Mouse (Mus musculus): ENCODE measurements around the gene Olfr12.

The Olfr12 gene

GRCm38 (mm10) chr1:92617488-92617887 is at the start of gene Olfr12:
Olfr12 (plus strand) TSS chr1:92617788.
- no peak for DNase-seq

DNA sequence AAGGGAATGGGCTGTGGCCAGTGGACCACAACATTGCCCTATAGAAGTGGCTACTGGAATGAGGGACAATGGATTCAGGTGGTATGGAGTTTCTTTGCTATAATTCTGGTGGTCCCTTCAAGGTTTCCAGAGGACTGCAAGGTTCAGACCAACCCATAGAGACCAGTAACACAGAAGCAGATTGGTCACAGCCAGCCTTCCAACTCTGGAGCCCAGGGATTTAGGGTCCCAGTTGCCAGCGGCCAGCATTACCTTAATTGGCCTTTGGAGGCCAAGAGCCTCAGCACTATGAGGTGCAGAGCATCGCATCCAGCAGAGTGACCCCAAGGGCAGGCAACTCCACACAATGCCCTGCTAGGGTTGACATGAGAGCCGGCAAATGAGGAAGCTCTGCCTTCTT is 46.6 kb upstream of the Olfr12 start, which contains the start of gene Olfr1413:
TSS of gene Olfr1413 (plus strand) at position 301 of the 400 bp plus-strand sequence.
- DNase-seq, result no peak

DNA sequence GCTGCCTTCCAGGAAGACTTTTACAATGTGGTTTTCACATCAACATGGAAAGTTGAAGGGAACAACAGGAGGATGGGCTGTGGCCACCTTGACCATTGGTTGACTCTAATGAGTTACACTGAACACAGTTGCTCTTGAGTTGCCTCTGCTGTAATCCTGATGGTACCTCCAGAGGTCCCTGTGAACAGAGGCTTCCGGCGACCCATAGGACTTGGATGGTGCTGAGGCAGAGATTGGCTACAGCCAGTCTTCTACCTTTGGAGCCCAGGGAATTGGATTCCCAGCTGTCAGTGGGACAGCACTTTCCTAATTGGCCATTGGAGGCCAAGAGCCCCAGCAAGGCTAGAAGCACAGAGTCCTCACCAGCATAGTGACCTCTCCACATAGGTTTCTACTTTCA is 32.1 kb upstream of the Olfr12 start, which contains the start of gene Olfr1412:
TSS of gene Olfr1412 (plus strand) at position 301 of the 400 bp plus-strand sequence.
- no peak for DNase-seq

DNA sequence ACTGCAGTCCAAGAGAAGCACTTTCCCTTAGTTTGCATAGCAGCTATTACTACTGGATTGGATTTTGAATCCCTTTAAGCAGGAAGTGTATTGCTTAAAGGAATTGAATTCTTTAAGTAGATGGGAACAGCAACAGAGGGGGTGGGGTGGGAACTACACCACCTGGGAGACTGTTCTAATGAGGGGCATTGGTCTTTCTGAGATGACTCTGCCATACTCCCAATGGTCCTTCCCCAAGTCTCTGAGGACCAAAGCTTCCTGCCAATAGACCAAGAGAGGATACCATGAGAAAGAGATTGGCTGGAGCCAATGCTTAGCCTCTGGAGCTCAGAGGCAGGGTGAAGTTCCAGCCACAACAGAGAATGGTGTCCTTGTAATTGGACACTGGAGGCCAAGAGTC is 23.5 kb upstream of the Olfr12 start, which contains the start of gene Olfr1411:
TSS of gene Olfr1411 (plus strand) at position 301 of the 400 bp plus-strand sequence.
- DNase-seq, result no peak

- no peak for DNase-seq
These were observed 21.6 kb upstream of the Olfr12 start for GRCm38 (mm10) chr1:92596019-92596418.

GRCm38 (mm10) chr1:92605482-92605881 is 12.1 kb upstream of the Olfr12 start, which contains the start of gene Olfr1410:
Olfr1410 (plus strand) TSS chr1:92605782.
- DNase-seq, result no peak

DNA sequence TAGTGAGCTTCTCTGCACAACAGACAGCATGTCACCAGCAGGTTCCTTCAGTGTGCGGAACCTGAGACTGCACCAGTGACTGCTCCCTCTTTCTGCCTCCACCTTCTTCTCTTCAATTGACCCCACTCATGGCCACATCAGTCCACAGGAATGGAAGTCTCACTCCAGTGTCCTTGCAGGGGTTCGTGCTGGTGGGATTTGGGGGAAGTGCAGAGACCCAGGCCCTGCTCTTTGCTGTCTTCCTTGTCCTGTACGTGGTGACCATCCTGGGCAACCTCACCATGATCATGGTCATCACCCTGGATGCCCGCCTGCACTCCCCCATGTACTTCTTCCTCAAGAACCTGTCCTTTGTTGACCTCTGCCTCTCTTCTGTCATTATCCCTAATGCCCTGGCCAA is 9.9 kb upstream of the Olfr12 start:
- no peak for DNase-seq

- peak; percentile 17 for DNase-seq
These were observed 6.6 kb upstream of the Olfr12 start for GRCm38 (mm10) chr1:92611008-92611407.

GRCm38 (mm10) chr1:92613175-92613574 is 4.4 kb upstream of the Olfr12 start:
- DNase-seq, result no peak

- no peak for DNase-seq
These were observed 3.1 kb upstream of the Olfr12 start for GRCm38 (mm10) chr1:92614516-92614915.

DNA sequence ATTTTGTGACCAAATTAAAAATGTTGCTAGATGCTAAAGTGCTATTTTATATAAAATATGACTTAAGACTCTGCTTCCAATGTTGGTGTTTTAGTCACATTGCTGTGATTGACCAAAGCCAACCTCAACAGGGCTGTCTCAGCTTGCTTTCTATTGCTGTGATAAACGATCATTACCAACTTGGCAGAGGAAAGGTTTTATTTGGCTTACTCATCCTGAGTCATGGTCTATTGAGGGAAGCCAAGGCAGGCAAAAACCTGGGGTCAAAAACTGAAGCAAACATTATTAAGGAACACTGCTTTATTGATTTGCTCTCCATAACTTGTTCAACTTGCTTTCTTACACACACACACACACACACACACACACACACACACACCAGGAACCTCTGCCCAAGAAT is 1.5 kb upstream of the Olfr12 start:
- DNase-seq, result no peak

DNA sequence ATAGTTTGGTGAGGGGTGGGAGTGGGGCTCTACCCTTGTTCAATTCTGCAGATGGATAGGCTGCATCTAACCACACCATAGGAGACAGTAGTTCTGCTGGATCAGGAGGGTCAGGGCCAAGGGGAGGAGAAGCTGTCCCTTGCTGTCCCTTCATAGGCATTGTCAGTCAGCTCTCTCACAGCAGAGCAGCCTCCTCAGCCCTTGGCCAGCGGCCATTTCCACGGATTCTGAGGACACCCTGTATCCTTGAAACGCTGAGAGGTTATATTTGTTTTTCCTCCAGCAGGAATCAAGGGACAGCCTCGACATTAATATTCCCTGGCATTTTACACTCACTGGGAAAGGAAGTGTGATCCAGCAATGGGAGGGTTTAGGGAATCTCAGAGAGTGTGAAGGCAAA is 772 bp downstream of the Olfr12 start:
- DNase-seq, result no peak

GRCm38 (mm10) chr1:92628227-92628626 is 10.6 kb downstream of the Olfr12 start:
- no peak for DNase-seq

DNA sequence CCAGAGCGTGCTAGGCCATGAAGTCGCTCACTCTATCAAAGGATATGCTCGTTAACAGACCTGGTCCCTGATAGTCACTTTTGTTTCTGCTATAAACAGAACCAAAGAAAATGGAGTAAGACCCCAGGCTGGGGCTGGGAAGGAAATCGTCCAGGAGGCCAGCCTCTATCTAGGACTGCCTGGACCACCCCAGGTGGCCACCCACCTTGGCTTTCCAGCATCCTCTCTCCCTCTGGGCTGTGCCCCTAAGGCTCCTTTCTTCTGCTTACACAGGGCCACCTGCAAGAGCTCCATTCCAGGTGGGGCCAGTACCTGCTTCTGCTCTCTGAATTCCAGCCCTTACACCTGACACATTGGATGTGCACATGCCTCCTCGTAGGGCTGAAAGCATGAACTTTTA is 14.6 kb downstream of the Olfr12 start:
- no peak for DNase-seq

DNA sequence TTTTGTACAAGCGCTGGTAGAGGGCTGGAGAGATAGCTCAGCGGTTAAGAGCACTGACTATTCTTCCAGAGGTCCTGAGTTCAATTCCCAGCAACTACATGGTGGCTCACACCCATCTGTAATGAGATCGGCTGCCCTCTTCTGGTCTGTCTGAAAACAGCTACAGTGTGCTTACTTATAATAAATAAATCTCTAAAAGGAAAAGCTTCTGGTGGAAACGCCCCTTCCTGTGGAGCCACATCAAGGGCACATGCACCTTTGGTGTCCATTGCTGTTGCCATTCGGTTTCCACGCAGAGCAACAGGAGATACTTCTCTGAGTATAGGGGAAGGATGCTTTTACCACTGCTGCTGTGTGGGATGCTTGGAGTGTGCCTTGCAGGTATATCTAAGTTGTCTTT is 15.4 kb downstream of the Olfr12 start:
- no peak for DNase-seq

- DNase-seq, result peak; percentile 45
These were observed 16.1 kb downstream of the Olfr12 start for GRCm38 (mm10) chr1:92633726-92634125.

DNA sequence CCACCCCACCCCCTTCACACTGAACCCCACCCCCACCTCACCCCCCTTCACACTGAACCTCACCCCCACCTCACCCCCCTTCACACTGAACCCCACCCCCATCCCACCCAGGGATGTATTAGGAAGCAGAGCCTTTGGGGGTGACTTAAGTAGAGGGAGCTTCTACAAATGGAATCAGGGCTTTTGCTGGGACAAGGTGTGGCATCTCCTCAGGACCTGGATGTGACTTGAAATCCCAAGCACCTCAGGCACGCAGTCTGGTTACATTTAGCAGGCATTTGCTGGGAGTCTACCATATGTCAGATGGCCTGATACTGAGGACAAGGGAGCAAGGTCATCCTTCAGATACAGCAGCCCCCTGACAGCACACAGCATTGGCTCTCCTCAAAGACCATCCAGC is 17.0 kb downstream of the Olfr12 start:
- no peak for DNase-seq

DNA sequence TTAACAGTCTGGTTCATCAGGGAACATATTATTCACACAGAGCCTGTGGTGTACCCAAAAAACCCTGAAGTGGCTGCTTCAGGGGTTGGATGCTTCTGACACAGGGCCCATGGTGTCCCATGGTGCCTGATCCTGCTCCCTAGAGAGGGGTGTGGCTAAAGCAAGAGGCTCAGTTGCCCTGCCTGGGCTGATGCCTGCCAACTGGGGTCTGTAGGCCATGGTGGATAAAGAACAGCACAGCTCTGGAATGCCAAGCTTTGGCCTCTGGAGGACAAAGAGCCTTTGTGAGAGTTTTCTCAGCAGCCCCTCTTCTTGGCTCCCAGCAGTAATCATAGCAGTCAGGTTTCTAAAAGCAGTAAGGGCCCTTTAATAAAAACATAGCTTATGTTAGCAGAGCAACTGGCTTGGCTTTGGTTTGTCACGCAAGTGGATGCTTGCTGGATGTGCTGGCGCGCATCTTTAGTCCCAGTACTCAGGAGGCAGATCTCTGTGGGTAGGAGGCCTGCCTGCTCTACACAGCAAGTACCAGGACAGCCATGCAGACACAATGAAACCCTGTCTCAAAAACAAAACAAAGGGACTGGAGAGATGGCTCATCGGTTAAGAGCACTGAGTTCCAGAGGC is 17.5 kb downstream of the Olfr12 start:
- DNase-seq, result peak; percentile 70

GRCm38 (mm10) chr1:92636015-92636414 is 18.4 kb downstream of the Olfr12 start:
- no peak for DNase-seq

DNA sequence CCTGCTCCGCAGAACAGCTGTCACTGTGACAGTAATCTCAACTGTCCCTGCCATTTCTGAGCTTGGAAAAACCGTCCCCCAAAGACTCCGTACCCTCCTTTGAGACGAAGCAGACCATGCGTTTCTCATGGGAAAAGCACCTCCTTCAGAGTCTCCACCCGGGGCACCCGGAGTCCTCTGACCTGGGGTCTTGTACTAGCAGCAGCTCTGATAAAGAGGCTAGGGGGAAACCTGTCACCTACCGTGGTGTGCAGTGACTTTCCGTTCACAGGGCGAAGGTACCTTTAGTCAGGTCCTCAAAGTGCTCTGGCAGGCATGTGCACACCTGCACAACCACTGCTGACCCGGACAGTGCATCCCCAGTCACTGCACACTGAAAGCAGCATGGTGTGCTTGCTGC is 19.1 kb downstream of the Olfr12 start:
- no peak for DNase-seq

GRCm38 (mm10) chr1:92637501-92638172 is 20.0 kb downstream of the Olfr12 start:
- DNase-seq, result no peak

DNA sequence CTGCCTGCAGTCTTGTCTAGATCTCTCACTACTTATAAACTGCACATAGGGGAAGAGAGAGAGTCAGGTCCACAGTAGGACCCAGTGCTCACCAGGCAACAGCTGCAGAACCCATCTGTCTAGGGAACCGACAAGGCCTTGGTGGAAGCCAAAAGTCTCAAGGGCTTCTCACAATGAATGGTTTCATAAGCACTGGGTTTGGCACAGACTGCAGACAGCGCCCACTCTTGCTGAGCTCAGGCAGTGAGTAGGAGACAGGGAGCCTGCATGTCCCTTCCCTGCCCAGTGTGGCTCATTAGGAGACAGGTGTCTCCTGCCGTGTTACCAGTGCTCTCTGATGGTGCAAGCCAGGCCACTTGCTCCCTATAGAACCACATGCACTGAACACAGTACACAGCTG is 20.6 kb downstream of the Olfr12 start:
- DNase-seq, result peak; percentile 92

DNA sequence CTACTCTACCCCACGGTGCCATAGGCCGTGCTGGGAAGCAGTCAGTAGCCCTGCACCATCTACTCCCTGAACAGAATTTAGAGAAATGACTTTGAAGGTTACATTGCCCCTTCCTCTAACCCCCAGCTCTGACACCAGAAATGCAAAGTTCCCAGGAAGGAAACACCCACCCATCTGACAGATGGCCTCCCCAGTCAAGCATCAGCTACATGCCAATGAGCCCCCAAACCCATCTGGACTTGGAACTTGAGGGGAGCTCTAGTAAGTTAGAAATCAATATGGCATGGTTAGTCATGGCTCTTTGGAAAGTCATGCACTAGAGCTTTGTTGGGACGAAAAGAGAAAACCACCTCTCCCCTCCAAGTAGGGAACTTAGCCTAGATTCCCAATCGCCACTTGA is 21.1 kb downstream of the Olfr12 start:
- DNase-seq, result no peak

GRCm38 (mm10) chr1:92640393-92640792 is 22.8 kb downstream of the Olfr12 start:
- DNase-seq, result no peak

All from layer of hippocampus, adult 9-11 months (tissue).